Mouse (Mus musculus) heart, adult 2 months (tissue): ENCODE results near the gene Gm8660. TPM values are rescaled to one million over a fixed set of nuclear protein-coding genes. Genes with fewer than 3 reads are reported as not detected.
"Not testable (repeated sequence)": the region's sequence is repeated elsewhere in the genome, so short reads cannot be mapped to it uniquely, and the experiment has no call there.

ENCODE experiments used
- DNase-seq, 2 experiments: peaks; one replicate each; pipeline ENCODE4 v3.0.0; 2021
- H3K27ac ChIP-seq: fragments of 200-600 bp; 2 replicates; pipeline ENCODE4 v1.8.1; 2022
- H3K27me3 ChIP-seq: fragments of 200-500 bp; 2 replicates; pipeline ENCODE4 v1.6.1; 2012; ENCODE audit warnings: mild to moderate bottlenecking, low read length, inconsistent platforms, mixed read lengths; ENCODE audit not compliant: control insufficient read depth, insufficient read depth
- H3K36me3 ChIP-seq: fragments of 200-500 bp; 2 replicates; pipeline ENCODE4 v1.6.1; 2012; ENCODE audit warnings: low read length, inconsistent platforms; ENCODE audit not compliant: control insufficient read depth, insufficient read depth
- H3K4me1 ChIP-seq: fragments of 200-500 bp; 2 replicates; pipeline ENCODE4 v1.6.1; 2011; ENCODE audit warnings: low read length; ENCODE audit not compliant: control insufficient read depth, insufficient read depth
- H3K4me3 ChIP-seq: fragments of 200-600 bp; 2 replicates; pipeline ENCODE4 v1.8.1; 2022
- H3K79me2 ChIP-seq: fragments of 200-500 bp; replicated peaks from 2 replicates; pipeline ENCODE4 v1.6.1; 2012; ENCODE audit warnings: mild to moderate bottlenecking, inconsistent platforms, low read length, moderate library complexity, mixed read lengths; ENCODE audit not compliant: control insufficient read depth, insufficient read depth
- H3K9ac ChIP-seq: fragments of 200-500 bp; 2 replicates; pipeline ENCODE4 v1.6.1; 2012; ENCODE audit warnings: low read depth, mild to moderate bottlenecking, control low read depth, inconsistent platforms, low read length, mixed read lengths
- WGBS: fragments of 180-500 bp; shearing (Covaris S2); methylation state at CpG from one replicate; pipeline ENCODE4 v1.1.7; 2018; 5-methylcytosine and 5-hydroxymethylcytosine counted together
- intact Hi-C: fragments of 180-260 bp; cut with DNase I; formaldehyde crosslinking; loops from one replicate; pipeline ENCODE4 v1.15.1; 2025
- long read RNA-seq: library from polyadenylated mRNA; stranded (forward); transcript quantifications from one replicate; pipeline ENCODE4 v2.0.0, GENCODE M21; 2021
- polyA plus RNA-seq: library from polyadenylated mRNA; depleted of rRNA; stranded (reverse); fragments of >200 nt; gene quantifications from 2 replicates; pipeline ENCODE4 v1.2.3, GENCODE M21; 2012; rRNA removed
- total RNA-seq, 2 experiments: library from RNA; stranded (reverse); gene quantifications; 2 replicates each; pipeline ENCODE4 v1.2.3; 2021

Gm8660 gene
- total RNA-seq (not detected), polyA plus RNA-seq (not detected in 2 replicates)
- long read RNA-seq, result 0 reads

GRCm38 (mm10) chr7:22370939-22371338, at the start of gene Gm8660:
TSS of gene Gm8660 (minus strand) at chr7:22371039.
- WGBS, result no CpG with 5 or more reads among the region's 1 CpGs
- H3K36me3 ChIP-seq, H3K9ac ChIP-seq, DNase-seq, H3K4me3 ChIP-seq, H3K27me3 ChIP-seq, H3K4me1 ChIP-seq, intact Hi-C loops, H3K27ac ChIP-seq, H3K79me2 ChIP-seq: not testable (repeated sequence)

GRCm38 (mm10) chr7:22413283-22413682, 42.4 kb upstream of the Gm8660 start, which contains the start of gene Vmn1r148:
TSS of gene Vmn1r148 (plus strand) at chr7:22413583.
- not testable (repeated sequence) for H3K9ac ChIP-seq, DNase-seq

GRCm38 (mm10) chr7:22329617-22330016, 41.2 kb downstream of the Gm8660 start, which contains the start of gene Gm4187:
TSS of gene Gm4187 (minus strand) at chr7:22329717.
- no CpG with 5 or more reads among the region's 2 CpGs for WGBS
- H3K27me3 ChIP-seq, H3K4me1 ChIP-seq, H3K4me3 ChIP-seq, DNase-seq, H3K36me3 ChIP-seq, H3K9ac ChIP-seq, intact Hi-C loops, H3K79me2 ChIP-seq, H3K27ac ChIP-seq: not testable (repeated sequence)

More at GRCm38 (mm10) chr7:22413283-22413682, 42.4 kb upstream of the Gm8660 start, which contains the start of gene Vmn1r148:
- H3K4me3 ChIP-seq, H3K27ac ChIP-seq, intact Hi-C loops, H3K79me2 ChIP-seq, H3K36me3 ChIP-seq, H3K27me3 ChIP-seq, H3K4me1 ChIP-seq: not testable (repeated sequence)
- no CpG with 5 or more reads among the region's 3 CpGs for WGBS

Other genes starting within 250 kb of the Gm8660 start
- gene Gm10666, start 236.3 kb downstream of the Gm8660 start, total RNA-seq, result not detected
- gene Gm10666, start 236.3 kb downstream of the Gm8660 start, polyA plus RNA-seq, result not detected in 2 replicates
- gene Vmn1r142, start 207.0 kb downstream of the Gm8660 start, total RNA-seq, result not detected
- gene Vmn1r142, start 207.0 kb downstream of the Gm8660 start, polyA plus RNA-seq, result not detected in 2 replicates
- not detected for gene Vmn1r143, start 181.7 kb downstream of the Gm8660 start, total RNA-seq
- not detected in 2 replicates for gene Vmn1r143, start 181.7 kb downstream of the Gm8660 start, polyA plus RNA-seq
- gene Gm8653, start 169.8 kb downstream of the Gm8660 start, total RNA-seq, result not detected
- not detected in 2 replicates for gene Gm8653, start 169.8 kb downstream of the Gm8660 start, polyA plus RNA-seq
- gene Gm8453, start 141.6 kb downstream of the Gm8660 start, total RNA-seq, result not detected
- gene Gm8453, start 141.6 kb downstream of the Gm8660 start, polyA plus RNA-seq, result not detected in 2 replicates
- not detected for gene Gm4187, start 41.3 kb downstream of the Gm8660 start, total RNA-seq
- not detected in 2 replicates for gene Gm4187, start 41.3 kb downstream of the Gm8660 start, polyA plus RNA-seq
- gene Vmn1r148, start 42.5 kb upstream of the Gm8660 start, total RNA-seq, result not detected
- gene Vmn1r148, start 42.5 kb upstream of the Gm8660 start, polyA plus RNA-seq, result not detected in 2 replicates
- gene Vmn1r149, start 67.2 kb upstream of the Gm8660 start, total RNA-seq, result not detected
- not detected in 2 replicates for gene Vmn1r149, start 67.2 kb upstream of the Gm8660 start, polyA plus RNA-seq
- not detected for gene Gm10665, start 93.0 kb upstream of the Gm8660 start, total RNA-seq
- gene Gm10665, start 93.0 kb upstream of the Gm8660 start, polyA plus RNA-seq, result not detected in 2 replicates
- not detected for gene Vmn1r151, start 128.6 kb upstream of the Gm8660 start, total RNA-seq
- gene Vmn1r151, start 128.6 kb upstream of the Gm8660 start, polyA plus RNA-seq, result not detected in 2 replicates
- gene Vmn1r152, start 151.9 kb upstream of the Gm8660 start, total RNA-seq, result not detected
- not detected in 2 replicates for gene Vmn1r152, start 151.9 kb upstream of the Gm8660 start, polyA plus RNA-seq
- gene Gm8677, start 163.8 kb upstream of the Gm8660 start, total RNA-seq, result not detected
- not detected in 2 replicates for gene Gm8677, start 163.8 kb upstream of the Gm8660 start, polyA plus RNA-seq
- not detected for gene Gm4201, start 194.3 kb upstream of the Gm8660 start, total RNA-seq
- gene Gm4201, start 194.3 kb upstream of the Gm8660 start, polyA plus RNA-seq, result not detected in 2 replicates
- gene Gm4565, start 217.1 kb upstream of the Gm8660 start, total RNA-seq, result not detected
- gene Gm4565, start 217.1 kb upstream of the Gm8660 start, polyA plus RNA-seq, result not detected in 2 replicates